Mouse (Mus musculus): ENCODE results near the gene Bin2. TPM values are rescaled to one million over a fixed set of nuclear protein-coding genes. Genes with fewer than 3 reads are reported as not detected.

Gene Bin2
- polyA plus RNA-seq, 1 experiment from 2014 or later, result 4.2 TPM

DNA sequence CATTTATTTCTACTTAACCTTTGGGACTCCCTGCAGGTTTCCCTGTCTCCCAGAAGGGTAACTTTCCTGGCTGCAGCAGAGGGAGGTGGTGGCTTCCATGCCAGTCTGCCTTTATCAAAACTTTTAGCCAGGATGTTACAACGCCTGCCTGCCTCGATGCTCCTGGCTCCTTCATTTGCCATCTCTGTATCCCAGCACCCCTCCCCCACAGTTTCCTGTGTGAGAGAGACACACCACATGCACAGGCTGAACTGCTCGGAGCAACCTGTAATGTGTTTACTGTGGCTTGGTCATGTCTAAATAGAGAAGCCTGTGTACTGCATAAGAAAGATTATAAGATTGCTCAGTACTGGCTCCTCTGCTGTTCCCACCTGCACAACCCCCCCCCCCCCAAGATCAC, 11.0 kb upstream of the Bin2 start:
- no peak for ATAC-seq
- no peak overlapping the region for H3K4me3 ChIP-seq (ENCODE audit: low read depth, low read length)
- no peak overlapping the region for H3K9ac ChIP-seq (replicated peaks; ENCODE audit: low read depth)
- WGBS, result 39% methylated on average over 3 of the region's 3 CpGs
- TF ChIP-seq EP300 (IDR thresholded peaks at IDR 0.05) (no peak), CTCF (IDR thresholded peaks at IDR 0.05) (no peak)
- DNase-seq (ENCODE audit: low spot score), result no peak
- H3K4me2 ChIP-seq (replicated peaks; ENCODE audit: low read depth, low read length), result no peak overlapping the region
- no peaks in the 10 kb centered on the region for H3K9me3 ChIP-seq (ENCODE audit: low read length)
- no peaks in the 10 kb centered on the region for H3K36me3 ChIP-seq (ENCODE audit: insufficient read depth, low read length)
- H3K27me3 ChIP-seq (replicated peaks; ENCODE audit: insufficient read depth, low read length), result no peaks in the 10 kb centered on the region
- no peaks in the 10 kb centered on the region for H3K4me1 ChIP-seq (ENCODE audit: insufficient read depth, low read depth, low read length)
- H3K27ac ChIP-seq (ENCODE audit: low read length), result no peak overlapping the region

DNA sequence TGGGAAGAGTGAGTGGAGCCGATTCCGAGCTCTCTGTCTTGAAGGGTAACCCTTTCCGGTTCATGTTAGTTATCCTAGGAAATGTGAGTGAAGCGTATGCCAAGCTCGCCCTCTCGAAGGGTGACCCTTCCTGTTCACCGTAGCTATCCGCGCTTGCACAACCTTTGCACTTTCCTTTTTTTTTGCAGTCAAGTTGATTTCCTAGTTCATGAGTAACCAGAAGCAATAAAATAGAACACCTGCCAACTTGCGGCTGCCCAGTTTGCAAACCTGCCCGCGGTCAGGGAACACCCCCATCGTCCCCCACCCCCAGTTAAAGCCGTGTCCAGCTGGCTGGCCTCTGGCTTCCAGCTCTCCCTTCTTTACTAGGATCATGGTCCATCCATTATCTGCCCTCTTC, 9.7 kb upstream of the Bin2 start:
- no peak overlapping the region for H3K4me3 ChIP-seq (ENCODE audit: low read depth, low read length)
- ATAC-seq (peak; percentile 51), DNase-seq (ENCODE audit: low spot score) (peak; percentile 63)
- TF ChIP-seq EP300 (IDR thresholded peaks at IDR 0.05) (no peak), CTCF (IDR thresholded peaks at IDR 0.05) (no peak)
- H3K9me3 ChIP-seq (ENCODE audit: low read length), result no peaks in the 10 kb centered on the region
- H3K4me1 ChIP-seq (ENCODE audit: insufficient read depth, low read depth, low read length), result no peaks in the 10 kb centered on the region
- no peaks in the 10 kb centered on the region for H3K27me3 ChIP-seq (replicated peaks; ENCODE audit: insufficient read depth, low read length)
- H3K36me3 ChIP-seq (ENCODE audit: insufficient read depth, low read length), result no peaks in the 10 kb centered on the region
- H3K4me2 ChIP-seq (replicated peaks; ENCODE audit: low read depth, low read length), result no peak overlapping the region
- H3K27ac ChIP-seq (ENCODE audit: low read length), result peak overlapping the region; percentile 57
- 58% methylated on average over 14 of the region's 14 CpGs for WGBS
- H3K9ac ChIP-seq (replicated peaks; ENCODE audit: low read depth), result no peak overlapping the region

DNA sequence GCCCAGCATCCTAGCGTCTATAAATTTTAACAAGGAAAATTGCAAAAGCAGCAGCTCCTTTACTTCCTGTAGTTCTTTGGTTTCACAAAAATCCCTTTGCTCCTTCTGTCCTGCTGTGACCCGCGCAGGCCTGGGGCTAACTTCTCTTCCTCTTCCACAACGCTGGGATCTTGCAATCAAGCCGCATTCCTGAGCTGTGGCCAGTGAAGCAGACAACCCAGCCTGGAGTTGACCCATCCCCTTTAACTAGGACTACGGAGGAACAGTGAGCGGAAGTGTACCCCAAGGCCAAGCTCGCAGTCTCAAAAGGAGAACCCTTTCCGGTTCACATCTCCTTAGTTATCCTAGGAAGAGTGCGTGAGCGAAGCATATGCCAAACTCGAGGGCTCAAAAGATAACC, 9.2 kb upstream of the Bin2 start:
- Histone ChIP-seq H3K4me2 (replicated peaks; ENCODE audit: low read depth, low read length) (no peak overlapping the region), H3K27ac (ENCODE audit: low read length) (0 out of 2 replicates have a peak overlapping the region, but pooled peaks have one; percentile 14), H3K9me3 (ENCODE audit: low read length) (no peaks in the 10 kb centered on the region), H3K4me3 (ENCODE audit: low read depth, low read length) (no peak overlapping the region), H3K9ac (replicated peaks; ENCODE audit: low read depth) (no peak overlapping the region), H3K36me3 (ENCODE audit: insufficient read depth, low read length) (no peaks in the 10 kb centered on the region), H3K27me3 (replicated peaks; ENCODE audit: insufficient read depth, low read length) (no peaks in the 10 kb centered on the region), H3K4me1 (ENCODE audit: insufficient read depth, low read depth, low read length) (no peaks in the 10 kb centered on the region)
- no peak for DNase-seq (ENCODE audit: low spot score)
- WGBS, result 74% methylated on average over 12 of the region's 12 CpGs
- TF ChIP-seq EP300 (IDR thresholded peaks at IDR 0.05), result no peak
- TF ChIP-seq CTCF (IDR thresholded peaks at IDR 0.05), result no peak
- ATAC-seq, result peak; percentile 43

DNA sequence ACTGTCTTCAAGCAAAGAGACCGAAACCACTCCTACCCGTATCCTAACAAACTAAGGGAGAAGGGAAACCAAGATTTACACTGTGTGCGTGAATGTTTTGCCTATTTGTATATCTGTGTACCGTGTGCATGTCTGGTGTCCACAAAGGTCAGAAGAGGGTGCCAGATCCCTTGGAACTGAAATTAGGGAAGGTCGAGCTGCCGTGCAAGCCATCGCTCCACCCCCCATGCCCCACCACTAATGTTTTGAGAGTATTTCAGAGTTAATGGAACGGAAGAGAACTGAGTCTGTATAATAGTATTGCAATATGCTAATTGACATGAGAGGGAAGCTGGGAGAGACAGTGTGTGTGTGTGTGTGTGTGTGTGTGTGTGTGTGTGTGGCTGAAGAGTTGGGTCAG, 8.3 kb upstream of the Bin2 start:
- ATAC-seq (no peak), DNase-seq (ENCODE audit: low spot score) (no peak)
- Histone ChIP-seq H3K27ac (ENCODE audit: low read length) (no peak overlapping the region), H3K4me1 (ENCODE audit: insufficient read depth, low read depth, low read length) (no peaks in the 10 kb centered on the region), H3K4me2 (replicated peaks; ENCODE audit: low read depth, low read length) (no peak overlapping the region), H3K27me3 (replicated peaks; ENCODE audit: insufficient read depth, low read length) (no peaks in the 10 kb centered on the region), H3K4me3 (ENCODE audit: low read depth, low read length) (no peak overlapping the region), H3K9ac (replicated peaks; ENCODE audit: low read depth) (no peak overlapping the region), H3K36me3 (ENCODE audit: insufficient read depth, low read length) (no peaks in the 10 kb centered on the region), H3K9me3 (ENCODE audit: low read length) (no peaks in the 10 kb centered on the region)
- no peak for TF ChIP-seq CTCF (IDR thresholded peaks at IDR 0.05)
- no peak for TF ChIP-seq EP300 (IDR thresholded peaks at IDR 0.05)
- 82% methylated on average over 8 of the region's 8 CpGs for WGBS

DNA sequence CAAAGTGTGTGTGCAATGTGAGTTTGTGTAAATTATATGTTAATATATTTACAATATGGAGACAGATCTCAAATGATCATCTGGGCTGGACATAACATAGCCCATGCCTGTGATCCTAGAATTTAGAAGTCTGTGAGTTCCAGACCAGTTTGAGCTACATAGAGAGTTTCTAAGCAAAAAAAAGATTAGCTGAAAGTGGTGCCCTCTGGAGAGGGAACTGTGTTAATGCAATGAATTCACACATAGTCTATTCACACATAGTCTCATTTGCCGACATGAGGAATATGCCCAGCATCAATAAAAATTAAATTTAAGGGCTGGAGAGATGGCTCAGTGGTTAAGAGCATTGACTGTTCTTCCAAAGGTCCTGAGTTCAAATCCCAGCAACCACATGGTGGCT, 7.2 kb upstream of the Bin2 start:
- no peaks in the 10 kb centered on the region for H3K9me3 ChIP-seq (ENCODE audit: low read length)
- H3K4me1 ChIP-seq (ENCODE audit: insufficient read depth, low read depth, low read length), result no peaks in the 10 kb centered on the region
- no peaks in the 10 kb centered on the region for H3K36me3 ChIP-seq (ENCODE audit: insufficient read depth, low read length)
- TF ChIP-seq EP300 (IDR thresholded peaks at IDR 0.05) (no peak), CTCF (IDR thresholded peaks at IDR 0.05) (peak; percentile 23; the same call in 1 of the 2 replicates)
- ATAC-seq (no peak), DNase-seq (ENCODE audit: low spot score) (no peak)
- no peaks in the 10 kb centered on the region for H3K27me3 ChIP-seq (replicated peaks; ENCODE audit: insufficient read depth, low read length)
- H3K9ac ChIP-seq (replicated peaks; ENCODE audit: low read depth), result no peak overlapping the region
- no peak overlapping the region for H3K4me3 ChIP-seq (ENCODE audit: low read depth, low read length)
- no peak overlapping the region for H3K27ac ChIP-seq (ENCODE audit: low read length)
- WGBS, result 81% methylated on average over 1 of the region's 1 CpGs
- no peak overlapping the region for H3K4me2 ChIP-seq (replicated peaks; ENCODE audit: low read depth, low read length)

DNA sequence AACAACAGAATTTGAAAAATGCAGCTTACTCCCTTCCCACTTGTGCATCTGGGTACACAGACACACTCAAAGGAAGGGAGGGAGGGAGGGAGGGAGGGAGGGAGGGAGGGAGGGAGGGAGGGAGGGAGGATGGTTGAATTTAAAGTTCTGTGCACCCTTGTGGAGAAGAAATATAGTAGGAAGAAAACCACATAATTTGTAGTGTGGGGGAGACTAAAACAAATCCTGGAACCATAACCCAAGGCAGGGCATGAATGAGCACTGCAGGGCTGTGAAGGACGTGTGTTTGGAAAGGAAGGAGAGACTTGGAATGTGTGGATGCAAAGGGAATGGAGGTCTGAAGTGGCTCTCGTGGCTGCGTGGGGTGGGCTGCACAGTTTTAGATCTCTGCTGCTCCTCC, 6.1 kb upstream of the Bin2 start:
- no peaks in the 10 kb centered on the region for H3K4me1 ChIP-seq (ENCODE audit: insufficient read depth, low read depth, low read length)
- no peaks in the 10 kb centered on the region for H3K36me3 ChIP-seq (ENCODE audit: insufficient read depth, low read length)
- TF ChIP-seq CTCF (IDR thresholded peaks at IDR 0.05), result no peak
- no peak for TF ChIP-seq EP300 (IDR thresholded peaks at IDR 0.05)
- H3K9me3 ChIP-seq (ENCODE audit: low read length), result no peaks in the 10 kb centered on the region
- DNase-seq (ENCODE audit: low spot score) (no peak), ATAC-seq (no peak)
- H3K4me2 ChIP-seq (replicated peaks; ENCODE audit: low read depth, low read length), result no peak overlapping the region
- no peak overlapping the region for H3K9ac ChIP-seq (replicated peaks; ENCODE audit: low read depth)
- no peaks in the 10 kb centered on the region for H3K27me3 ChIP-seq (replicated peaks; ENCODE audit: insufficient read depth, low read length)
- H3K4me3 ChIP-seq (ENCODE audit: low read depth, low read length), result no peak overlapping the region
- WGBS, result 23% methylated on average over 3 of the region's 3 CpGs
- H3K27ac ChIP-seq (ENCODE audit: low read length), result no peak overlapping the region

DNA sequence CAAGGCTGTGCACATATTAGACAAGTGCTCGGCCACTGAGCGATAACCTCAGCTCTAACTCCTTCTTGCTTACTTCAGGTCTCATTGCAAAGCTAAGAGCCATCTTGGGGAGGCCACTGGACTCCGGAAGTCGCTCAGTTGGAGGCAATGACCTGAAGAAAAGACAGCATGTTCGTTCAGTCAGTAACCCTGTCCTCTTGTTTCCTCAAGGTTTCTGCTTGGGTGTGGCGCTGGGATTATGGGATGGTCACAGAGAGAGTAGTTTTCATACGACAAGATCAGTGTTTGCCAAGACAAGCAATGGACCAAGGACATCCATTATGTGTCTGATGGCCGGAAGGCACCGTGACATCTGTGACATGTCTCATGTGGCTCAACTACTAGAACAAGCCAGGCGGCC, 5.2 kb upstream of the Bin2 start:
- Histone ChIP-seq H3K9ac (replicated peaks; ENCODE audit: low read depth) (no peak overlapping the region), H3K36me3 (ENCODE audit: insufficient read depth, low read length) (no peaks in the 10 kb centered on the region), H3K4me3 (ENCODE audit: low read depth, low read length) (no peak overlapping the region), H3K9me3 (ENCODE audit: low read length) (no peaks in the 10 kb centered on the region), H3K27me3 (replicated peaks; ENCODE audit: insufficient read depth, low read length) (no peaks in the 10 kb centered on the region), H3K4me2 (replicated peaks; ENCODE audit: low read depth, low read length) (no peak overlapping the region), H3K4me1 (ENCODE audit: insufficient read depth, low read depth, low read length) (no peaks in the 10 kb centered on the region), H3K27ac (ENCODE audit: low read length) (no peak overlapping the region)
- TF ChIP-seq CTCF (IDR thresholded peaks at IDR 0.05) (no peak), EP300 (IDR thresholded peaks at IDR 0.05) (no peak)
- DNase-seq (ENCODE audit: low spot score), result no peak
- no peak for ATAC-seq
- 79% methylated on average over 10 of the region's 10 CpGs for WGBS

All from lung, postnatal 0 days (tissue).